Mouse (Mus musculus) hindbrain, postnatal 0 days (tissue): ENCODE results near the gene Kif22. TPM values are rescaled to one million over a fixed set of nuclear protein-coding genes. Genes with fewer than 3 reads are reported as not detected.

ENCODE experiments used
- ATAC-seq: fragments of 200-750 bp; cut with Nextera tagmentation; 2 replicates; pipeline ENCODE4 v1.8.0; 2017; ENCODE audit warnings: mild to moderate bottlenecking, moderate TSS enrichment, moderate library complexity
- DNase-seq: peaks from one replicate; pipeline ENCODE4 v3.0.0-alpha.2; 2015; ENCODE audit warnings: low spot score
- H3K27ac ChIP-seq: fragments of 300-500 bp; sonication (generic); 2 replicates; pipeline ENCODE4 v1.5.1; 2014; ENCODE audit warnings: mild to moderate bottlenecking
- H3K27me3 ChIP-seq: fragments of 300-500 bp; sonication (generic); 2 replicates; pipeline ENCODE4 v1.6.1; 2014; ENCODE audit warnings: low read length, mixed read lengths; ENCODE audit not compliant: insufficient read depth
- H3K36me3 ChIP-seq: fragments of 300-500 bp; sonication (generic); 2 replicates; pipeline ENCODE4 v1.6.1; 2014; ENCODE audit warnings: low read length, mixed read lengths; ENCODE audit not compliant: insufficient read depth
- H3K4me1 ChIP-seq: fragments of 300-500 bp; sonication (generic); 2 replicates; pipeline ENCODE4 v1.6.1; 2014; ENCODE audit warnings: antibody characterized with exemption, low read length, mixed read lengths; ENCODE audit not compliant: insufficient read depth
- H3K4me2 ChIP-seq: fragments of 300-500 bp; sonication (generic); 2 replicates; pipeline ENCODE4 v1.6.1; 2014; ENCODE audit warnings: low read depth, mild to moderate bottlenecking, low read length, moderate library complexity, mixed read lengths
- H3K4me3 ChIP-seq: fragments of 300-500 bp; sonication (generic); 2 replicates; pipeline ENCODE4 v1.5.1; 2014; ENCODE audit warnings: low read length
- H3K9ac ChIP-seq: fragments of 300-500 bp; sonication (generic); replicated peaks from 2 replicates; pipeline ENCODE4 v1.6.1; 2014; ENCODE audit warnings: mild to moderate bottlenecking, low read length, moderate library complexity, mixed read lengths
- H3K9me3 ChIP-seq: fragments of 300-500 bp; sonication (generic); 2 replicates; pipeline ENCODE4 v1.6.1; 2016; ENCODE audit warnings: low read length, mixed read lengths
- CTCF ChIP-seq: IDR thresholded peaks from 2 replicates; pipeline ENCODE4 v1.5.1; 2016; ENCODE audit warnings: antibody characterized with exemption, control low read depth, low read depth
- WGBS: fragments of 180-500 bp; shearing (Covaris S2); extraction: QIAGEN DNeasy Blood & Tissue Kit; methylation state at CpG from one replicate; pipeline ENCODE4 v1.1.7; 2014; 5-methylcytosine and 5-hydroxymethylcytosine counted together
- polyA plus RNA-seq: library from polyadenylated mRNA; unstranded; fragments of >200 nt; fragmentation: Nextera tagmentation; extraction: Ambion mirVana; gene quantifications from 2 replicates; pipeline ENCODE4 v1.2.1, GENCODE M21; 2015
- total RNA-seq: library from RNA; depleted of rRNA; stranded (reverse); fragments of >200 nt; gene quantifications from 2 replicates; pipeline ENCODE4 v1.2.3, GENCODE M21; 2014

Gene Kif22
- total and polyA plus RNA-seq, 2 experiments from 2014 or later: 8.1 to 24.5 TPM

DNA sequence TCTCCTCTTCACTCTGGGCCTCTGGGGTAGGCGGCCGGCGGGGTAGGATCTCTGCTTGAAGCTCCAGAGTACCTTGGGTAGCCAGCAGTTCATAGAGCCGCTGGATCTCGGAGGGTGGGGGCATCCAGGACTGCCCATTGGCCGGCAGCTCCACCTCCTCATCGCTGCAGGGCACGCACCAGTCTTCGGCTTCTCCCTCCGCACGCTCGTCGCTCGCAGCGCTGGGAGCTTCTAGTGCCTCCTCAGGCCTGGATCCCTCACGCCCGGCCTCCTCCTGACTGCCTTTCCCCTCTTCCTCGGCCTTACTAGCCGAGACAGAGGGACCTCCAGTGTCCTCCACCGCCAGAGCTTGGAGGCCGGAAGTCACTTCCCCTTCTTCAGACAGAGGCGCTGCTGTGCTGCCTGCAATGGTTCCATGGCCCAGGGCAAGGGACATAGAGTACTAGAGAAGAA, 25.8 kb downstream of the Kif22 start:
- peak; percentile 37; the same call in 1 of the 2 replicates for ATAC-seq
- Histone ChIP-seq H3K27ac (peak overlapping the region; percentile 96), H3K27me3 (no peaks in the 10 kb centered on the region), H3K4me2 (peak overlapping the region; percentile 85), H3K4me3 (peak overlapping the region; percentile 63), H3K9me3 (no peaks in the 10 kb centered on the region), H3K36me3 (peaks cover 16% of the 10 kb centered on the region), H3K4me1 (peaks cover 35% of the 10 kb centered on the region), H3K9ac (peak overlapping the region; percentile 91)
- WGBS: 0% methylated on average over 22 of the region's 22 CpGs
- DNase-seq: peak; percentile 66
- no peak for TF ChIP-seq CTCF

DNA sequence TGATC, 26.0 kb downstream of the Kif22 start, which contains the start of gene Pagr1b:
TSS of gene Pagr1b (minus strand) at position 4 of the 5 bp plus-strand sequence.
- Histone ChIP-seq H3K4me2 (peak within 1 kb of the TSS; percentile 85), H3K9me3 (no peaks in the 10 kb centered on the region), H3K9ac (peak within 1 kb of the TSS; percentile 91), H3K4me3 (peak within 1 kb of the TSS; percentile 63), H3K36me3 (peaks cover 16% of the 10 kb centered on the region), H3K4me1 (peaks cover 35% of the 10 kb centered on the region), H3K27me3 (no peaks in the 10 kb centered on the region), H3K27ac (peak within 1 kb of the TSS; percentile 96)
- ATAC-seq (no peak), DNase-seq (no peak)
- TF ChIP-seq CTCF: no peak

DNA sequence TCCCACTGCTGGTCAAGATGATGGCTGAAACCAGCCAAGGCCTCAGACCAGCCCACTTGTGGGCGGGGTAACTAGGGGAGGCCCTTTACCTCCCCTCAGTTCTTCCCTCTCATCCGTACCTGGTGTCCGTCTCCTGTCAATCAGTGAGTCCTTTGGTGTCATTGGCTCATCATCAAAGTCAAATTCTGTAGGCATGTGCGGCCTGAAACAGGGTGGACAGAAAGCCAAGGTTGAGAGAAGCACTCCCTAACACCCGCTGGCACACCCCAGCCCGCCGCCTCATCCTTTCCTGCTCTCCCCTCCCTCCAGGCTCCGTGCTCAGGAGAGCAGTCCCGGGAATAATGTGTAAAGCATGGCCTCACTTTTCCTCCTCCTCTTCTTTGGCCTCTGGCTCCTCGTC, 26.2 kb downstream of the Kif22 start:
- TF ChIP-seq CTCF: no peak
- H3K36me3 ChIP-seq: peaks cover 16% of the 10 kb centered on the region
- H3K27ac ChIP-seq: peak overlapping the region; percentile 96
- H3K4me3 ChIP-seq: peak overlapping the region; percentile 63
- 2% methylated on average over 10 of the region's 10 CpGs for WGBS
- peak overlapping the region; percentile 85 for H3K4me2 ChIP-seq
- H3K9me3 ChIP-seq: no peaks in the 10 kb centered on the region
- H3K9ac ChIP-seq: peak overlapping the region; percentile 91
- H3K27me3 ChIP-seq: no peaks in the 10 kb centered on the region
- DNase-seq (peak; percentile 51), ATAC-seq (no peak; the same call in 1 of the 2 replicates)
- H3K4me1 ChIP-seq: peaks cover 35% of the 10 kb centered on the region

DNA sequence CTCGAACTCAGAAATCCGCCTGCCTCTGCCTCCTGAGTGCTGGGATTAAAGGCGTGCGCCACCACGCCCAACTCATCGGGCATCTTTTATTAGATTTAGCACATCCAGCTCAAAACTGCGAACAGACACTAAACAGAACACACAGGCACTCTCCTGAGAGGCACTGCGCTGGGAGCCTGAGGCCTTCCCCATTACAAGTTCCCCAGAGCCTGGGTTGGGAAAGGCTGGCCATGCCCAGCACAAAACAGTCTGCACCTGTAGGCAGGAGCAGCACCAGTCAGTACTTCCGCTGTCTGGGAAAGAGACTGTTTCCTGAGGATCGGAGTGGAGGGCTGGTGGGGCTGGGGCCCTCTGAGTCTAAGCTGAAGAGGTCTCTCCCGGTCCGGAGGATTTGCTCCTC, 27.3 kb downstream of the Kif22 start:
- 95% methylated on average over 12 of the region's 12 CpGs for WGBS
- Histone ChIP-seq H3K9me3 (no peaks in the 10 kb centered on the region), H3K4me2 (no peak overlapping the region), H3K27me3 (no peaks in the 10 kb centered on the region), H3K4me3 (no peak overlapping the region), H3K27ac (no peak overlapping the region), H3K36me3 (peaks cover 16% of the 10 kb centered on the region), H3K4me1 (peaks cover 32% of the 10 kb centered on the region), H3K9ac (no peak overlapping the region)
- DNase-seq: no peak
- TF ChIP-seq CTCF: no peak
- no peak for ATAC-seq

DNA sequence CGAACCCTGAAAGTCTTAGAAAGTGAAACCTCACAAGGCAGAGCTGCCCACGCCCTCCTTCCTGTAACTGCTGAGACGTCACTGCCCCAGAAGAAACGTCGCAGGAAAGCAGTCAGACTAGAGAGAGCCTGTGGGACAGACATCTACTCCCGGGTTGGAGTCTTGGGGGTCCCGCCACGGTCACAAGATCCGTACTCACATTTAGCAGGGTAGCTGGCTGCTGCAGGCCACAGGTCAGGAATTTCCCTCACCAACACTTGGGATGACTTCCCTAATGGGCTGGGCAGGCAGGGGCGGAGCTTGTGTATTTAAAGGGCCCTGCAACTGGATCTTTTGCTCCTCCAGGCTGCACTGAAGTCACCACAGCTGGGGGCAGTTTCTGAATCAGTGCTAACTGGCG, 28.0 kb downstream of the Kif22 start, which contains the start of gene Mvp:
TSS of gene Mvp (minus strand) at position 302 of the 400 bp plus-strand sequence.
- 67% methylated on average over 11 of the region's 11 CpGs for WGBS
- Histone ChIP-seq H3K4me3 (peak within 1 kb of the TSS; percentile 27), H3K9me3 (no peaks in the 10 kb centered on the region), H3K4me1 (peaks cover 25% of the 10 kb centered on the region), H3K4me2 (peak within 1 kb of the TSS; percentile 40), H3K36me3 (peaks cover 16% of the 10 kb centered on the region), H3K9ac (0 out of 2 replicates have a peak within 1 kb of the TSS, but pooled peaks have one; percentile 24), H3K27me3 (no peaks in the 10 kb centered on the region), H3K27ac (no peak within 1 kb of the TSS)
- no peak for ATAC-seq
- DNase-seq: no peak
- no peak for TF ChIP-seq CTCF

DNA sequence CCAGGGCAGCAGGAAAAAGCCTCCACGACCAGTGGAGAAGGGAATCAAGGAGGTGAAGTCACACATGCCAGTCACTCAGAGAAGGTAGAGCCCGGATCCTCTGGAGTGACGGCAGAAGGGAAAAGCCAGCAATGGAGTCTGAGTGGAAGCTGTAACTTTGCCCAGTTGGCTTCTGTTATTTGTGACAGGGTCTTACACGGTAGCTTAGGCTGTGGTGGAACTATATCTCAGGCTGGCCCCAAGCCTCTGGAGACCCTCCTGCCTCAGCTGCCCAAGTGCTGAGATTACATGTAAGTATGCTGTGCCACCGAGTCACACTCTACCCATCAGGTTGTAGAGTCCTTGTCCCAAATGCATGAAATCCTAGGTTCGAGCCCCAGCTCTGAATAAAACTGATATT, 28.9 kb downstream of the Kif22 start:
- 97% methylated on average over 6 of the region's 6 CpGs for WGBS

DNA sequence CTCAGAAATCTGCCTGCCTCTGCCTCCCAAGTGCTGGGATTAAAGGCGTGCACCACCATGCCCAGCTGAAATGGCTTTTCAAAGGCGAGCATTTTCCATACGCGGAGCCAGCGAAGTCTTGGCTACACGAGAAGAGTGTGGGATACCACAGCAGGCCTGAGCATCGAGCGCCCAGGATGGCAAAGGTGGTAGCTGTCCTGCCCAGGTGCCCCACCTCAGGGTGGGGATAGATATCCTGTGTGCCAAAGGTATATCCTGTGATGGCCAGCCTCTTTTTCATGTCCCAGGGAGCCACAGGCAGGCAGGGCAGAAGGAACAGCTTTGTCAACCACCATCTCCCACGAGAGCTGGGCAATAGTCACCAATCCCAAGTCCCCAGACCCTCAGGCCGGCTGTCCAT, 29.4 kb downstream of the Kif22 start:
- Histone ChIP-seq H3K4me3 (no peak overlapping the region), H3K36me3 (peaks cover 16% of the 10 kb centered on the region), H3K4me1 (peaks cover 13% of the 10 kb centered on the region), H3K9me3 (no peaks in the 10 kb centered on the region), H3K27ac (no peak overlapping the region), H3K4me2 (no peak overlapping the region), H3K9ac (no peak overlapping the region), H3K27me3 (no peaks in the 10 kb centered on the region)
- ATAC-seq (no peak), DNase-seq (no peak)
- 94% methylated on average over 10 of the region's 10 CpGs for WGBS
- no peak for TF ChIP-seq CTCF

More for the DNA sequence above, 28.9 kb downstream of the Kif22 start:
- Histone ChIP-seq H3K4me1 (peaks cover 17% of the 10 kb centered on the region), H3K4me3 (no peak overlapping the region), H3K27ac (no peak overlapping the region), H3K27me3 (no peaks in the 10 kb centered on the region), H3K36me3 (peaks cover 16% of the 10 kb centered on the region), H3K4me2 (no peak overlapping the region), H3K9ac (no peak overlapping the region), H3K9me3 (no peaks in the 10 kb centered on the region)
- no peak for TF ChIP-seq CTCF
- ATAC-seq (no peak), DNase-seq (no peak)
